Mouse (Mus musculus) left cerebral cortex, adult 2 months (tissue): ENCODE results near the gene Galk1. TPM values are rescaled to one million over a fixed set of nuclear protein-coding genes. Genes with fewer than 3 reads are reported as not detected.
"Not testable (repeated sequence)": the region's sequence is repeated elsewhere in the genome, so short reads cannot be mapped to it uniquely, and the experiment has no call there.

ENCODE experiments used
- DNase-seq, 2 experiments: peaks; one replicate each; pipeline ENCODE4 v3.0.0; 2021 to 2022; ENCODE audit warnings: low spot score in 2 of 2, mixed read lengths in 1 of 2; ENCODE audit errors: extremely low spot score in 1 of 2
- H3K27ac ChIP-seq: fragments of 200-600 bp; 2 replicates; pipeline ENCODE4 v1.8.1; 2022
- H3K4me3 ChIP-seq: fragments of 200-600 bp; 2 replicates; pipeline ENCODE4 v1.8.1; 2022
- CTCF ChIP-seq: fragments of 200-600 bp; IDR thresholded peaks from 2 replicates; pipeline ENCODE4 v1.8.1; 2022; ENCODE audit warnings: antibody characterized with exemption, mild to moderate bottlenecking, moderate library complexity
- intact Hi-C: fragments of 180-260 bp; cut with DNase I; formaldehyde crosslinking; loops from one replicate; pipeline ENCODE4 v1.15.1; 2025
- total RNA-seq, 2 experiments: library from RNA; stranded (reverse); gene quantifications; 2 replicates each; pipeline ENCODE4 v1.2.3; 2021

The Galk1 gene
- total RNA-seq, 2 experiments from 2014 or later: 13.3 to 13.9 TPM

DNA sequence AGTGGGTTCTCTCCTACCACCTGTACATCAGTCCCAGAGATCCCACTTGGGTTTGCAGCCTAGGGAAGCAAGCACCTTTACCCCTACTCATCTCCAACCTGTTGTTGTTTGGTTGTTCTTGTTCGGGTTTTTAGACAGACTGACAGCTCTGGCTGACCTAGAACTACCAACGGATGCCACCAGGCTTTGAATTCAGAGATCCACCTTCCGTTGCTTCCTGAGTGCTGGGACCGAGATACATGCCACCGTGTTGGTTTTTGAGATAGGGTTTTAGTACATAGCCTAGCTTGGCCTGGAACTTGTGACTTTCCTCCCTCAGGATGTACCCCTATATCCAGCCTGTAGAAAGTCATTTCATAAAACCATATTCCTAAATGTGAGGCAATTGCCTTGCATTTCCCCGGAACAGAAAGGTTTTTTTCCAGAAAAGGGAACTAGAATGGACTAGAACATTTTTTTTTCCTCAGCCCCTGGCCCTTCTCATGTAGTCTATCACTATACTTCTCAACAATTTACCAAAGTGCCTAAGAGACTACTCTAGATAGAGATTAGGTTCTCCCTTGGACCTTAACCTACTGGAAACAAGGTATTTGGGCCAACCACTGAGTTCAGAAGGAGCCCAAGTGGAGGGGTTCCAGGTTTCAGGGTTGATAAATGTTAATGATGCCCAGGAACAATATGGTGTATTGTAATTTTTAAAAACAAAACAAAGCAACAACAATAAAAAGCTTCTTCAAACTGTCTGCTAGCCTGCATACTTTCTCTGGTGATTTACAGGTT, 16.8 kb upstream of the Galk1 start:
- Histone ChIP-seq H3K27ac (peak overlapping the region; percentile 100), H3K4me3 (peak overlapping the region; percentile 72)
- no peak for DNase-seq
- no peak for TF ChIP-seq CTCF
- intact Hi-C loops: no loop called here

DNA sequence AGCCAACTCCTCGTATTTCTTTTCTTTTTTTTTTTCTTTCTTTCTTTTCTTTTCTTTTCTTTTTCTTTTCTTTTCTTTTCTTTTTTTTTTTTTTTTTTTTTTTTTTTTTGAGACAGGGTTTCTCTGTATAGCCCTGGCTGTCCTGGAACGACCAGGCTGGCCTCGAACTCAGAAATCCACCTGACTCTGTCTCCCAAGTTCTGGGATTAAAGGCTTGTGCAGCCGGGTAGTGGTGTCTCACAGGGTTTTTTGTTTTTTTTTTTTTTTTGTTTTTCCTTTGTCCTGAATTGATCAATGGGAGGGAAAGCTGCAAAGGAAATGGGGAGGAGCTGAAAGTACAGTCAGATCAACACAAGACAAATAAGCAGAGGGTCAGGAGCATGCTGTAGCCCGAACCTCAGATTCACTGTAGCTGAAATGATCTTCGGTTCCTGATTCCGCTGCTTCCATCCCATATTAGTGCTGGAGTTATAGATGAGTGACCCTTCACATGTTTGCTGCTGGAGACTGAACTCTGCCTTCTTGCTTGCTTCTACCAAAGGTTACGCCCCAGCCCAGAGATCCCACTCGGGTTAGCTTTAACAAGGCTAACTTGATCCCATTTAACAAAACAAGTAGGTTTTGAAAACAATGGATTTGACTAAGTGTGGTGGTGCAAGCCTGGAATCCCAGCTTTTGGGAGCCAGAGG, 15.8 kb upstream of the Galk1 start:
- no peak for TF ChIP-seq CTCF
- Histone ChIP-seq H3K27ac (no peak overlapping the region), H3K4me3 (no peak overlapping the region)
- no peak for DNase-seq
- intact Hi-C loops: no loop called here

DNA sequence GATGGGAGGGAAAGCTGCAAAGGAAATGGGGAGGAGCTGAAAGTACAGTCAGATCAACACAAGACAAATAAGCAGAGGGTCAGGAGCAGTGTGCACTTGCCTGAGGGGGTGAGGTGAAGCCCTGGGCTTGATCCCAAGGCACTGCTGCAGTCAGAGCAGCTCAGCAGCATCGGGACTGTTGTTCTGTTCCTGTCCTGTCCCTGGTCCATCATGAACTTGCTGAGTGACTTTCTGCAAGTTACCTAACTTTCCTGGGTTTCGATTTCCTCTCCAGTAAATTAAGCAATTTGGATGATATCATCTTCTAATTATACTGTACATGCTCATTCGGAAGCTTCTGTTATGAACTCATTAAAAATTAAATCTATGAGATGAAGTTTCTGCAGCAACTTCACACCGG, 15.2 kb upstream of the Galk1 start, which contains the start of gene H3f3b:
H3f3b (minus strand) TSS at position 207 of the 400 bp plus-strand sequence.
- intact Hi-C loops: no loop called here
- TF ChIP-seq CTCF: no peak
- H3K4me3 ChIP-seq: no peak within 1 kb of the TSS

DNA sequence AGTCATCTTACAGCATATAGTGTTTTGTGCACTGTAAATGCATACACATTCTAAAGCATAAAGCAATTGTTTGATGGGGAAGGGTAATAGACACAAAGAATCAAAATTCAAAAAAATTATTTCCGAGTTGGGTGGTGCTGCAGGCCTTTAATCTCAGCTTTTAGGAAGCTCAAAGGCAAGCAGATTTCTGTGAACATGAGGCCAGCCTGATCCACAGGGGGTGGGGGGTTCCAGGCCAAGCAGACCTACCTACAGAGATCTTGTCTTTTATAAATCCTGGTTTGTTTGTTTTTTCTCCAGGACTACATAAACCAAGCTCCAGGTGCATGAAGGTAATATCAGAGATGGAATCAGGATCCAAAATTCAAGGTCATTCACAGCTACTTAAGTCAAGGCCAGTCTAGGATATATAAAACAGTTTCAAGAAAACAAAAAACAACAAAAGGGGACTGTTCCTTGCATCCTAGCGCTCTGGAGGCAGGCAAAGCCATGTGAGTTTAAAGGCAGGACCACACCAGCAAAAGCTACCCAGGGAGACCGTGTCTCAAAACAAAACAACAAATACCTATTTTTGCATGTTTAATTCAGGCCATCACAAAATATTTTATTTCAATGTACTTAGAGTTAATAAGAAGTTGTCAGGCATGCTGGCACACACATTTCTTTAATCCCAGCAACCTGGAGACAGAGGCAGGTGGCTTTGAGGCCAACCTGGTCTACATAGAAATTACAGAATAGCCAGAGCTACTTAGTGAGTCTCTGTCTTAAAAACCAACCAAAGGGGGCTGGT, 12.7 kb upstream of the Galk1 start:
- no peak for DNase-seq
- H3K27ac ChIP-seq: peak overlapping the region; percentile 63
- intact Hi-C loops: no loop called here
- no peak for TF ChIP-seq CTCF
- H3K4me3 ChIP-seq: no peak overlapping the region

More for the DNA sequence above, 15.2 kb upstream of the Galk1 start, which contains the start of gene H3f3b:
- H3K27ac ChIP-seq: no peak within 1 kb of the TSS
- no peak for DNase-seq

DNA sequence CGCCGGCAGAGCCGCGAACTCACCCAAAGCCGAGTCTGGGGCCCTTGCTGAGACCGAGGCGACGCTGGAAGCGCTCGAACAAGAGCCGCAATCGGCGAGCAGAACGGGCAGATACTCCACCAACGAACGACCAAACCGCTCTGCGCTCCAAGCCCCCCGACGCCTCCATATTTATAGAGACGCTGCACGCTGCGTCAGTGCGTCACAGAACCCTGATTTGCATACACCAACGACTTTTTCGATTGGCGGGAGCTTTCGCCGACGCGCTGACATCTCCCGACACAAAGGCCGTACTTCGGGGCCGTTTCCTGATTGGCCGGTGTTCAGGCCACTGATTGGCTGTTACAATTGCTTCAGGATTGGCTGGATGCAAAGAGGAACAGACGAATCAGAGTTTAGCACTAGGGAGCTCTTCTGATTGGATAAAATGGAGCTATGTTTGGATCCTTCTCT, 11.9 kb upstream of the Galk1 start:
- intact Hi-C loops: loop anchor here (1.0 to 5.0 kb wide), 2 partner anchors 62 to 108 kb away; partner anchors contain the start of genes Trim65 and Wbp2
- H3K27ac ChIP-seq: peak overlapping the region; percentile 100
- peak; percentile 92 to 96 for DNase-seq
- peak overlapping the region; percentile 90 for H3K4me3 ChIP-seq
- TF ChIP-seq CTCF: no peak

DNA sequence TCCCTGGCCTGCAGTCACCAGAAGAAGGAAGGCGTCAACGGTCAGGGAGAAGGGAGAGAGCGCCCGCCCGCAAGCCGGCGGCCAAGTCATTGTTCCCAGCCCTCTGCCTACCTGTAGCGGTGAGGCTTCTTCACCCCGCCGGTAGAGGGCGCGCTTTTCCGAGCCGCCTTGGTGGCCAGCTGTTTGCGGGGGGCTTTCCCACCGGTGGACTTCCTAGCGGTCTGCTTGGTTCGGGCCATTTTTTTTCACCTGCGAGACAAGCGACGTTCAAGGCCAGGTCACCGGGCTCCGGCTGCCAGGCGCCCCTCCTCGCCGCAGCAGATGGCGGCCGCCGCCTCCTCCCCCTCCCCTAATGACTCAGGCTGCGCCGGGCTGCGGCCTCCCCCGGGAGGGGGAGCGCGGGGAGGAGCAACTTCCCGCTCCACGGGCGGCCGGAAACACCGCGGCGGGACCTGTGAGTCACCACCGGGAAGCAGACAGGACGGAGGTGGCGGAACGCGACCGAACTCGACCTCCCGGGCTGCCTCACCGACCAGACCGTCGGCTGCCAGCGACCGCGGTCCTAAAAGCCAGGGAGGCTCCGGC, 11.3 kb upstream of the Galk1 start:
- Histone ChIP-seq H3K4me3 (peak overlapping the region; percentile 90), H3K27ac (peak overlapping the region; percentile 100)
- intact Hi-C loops: loop anchor here (1.0 to 5.0 kb wide), 2 partner anchors 62 to 108 kb away; partner anchors contain the start of genes Trim65 and Wbp2
- TF ChIP-seq CTCF: peak; percentile 83
- peak; percentile 82 to 83 for DNase-seq

DNA sequence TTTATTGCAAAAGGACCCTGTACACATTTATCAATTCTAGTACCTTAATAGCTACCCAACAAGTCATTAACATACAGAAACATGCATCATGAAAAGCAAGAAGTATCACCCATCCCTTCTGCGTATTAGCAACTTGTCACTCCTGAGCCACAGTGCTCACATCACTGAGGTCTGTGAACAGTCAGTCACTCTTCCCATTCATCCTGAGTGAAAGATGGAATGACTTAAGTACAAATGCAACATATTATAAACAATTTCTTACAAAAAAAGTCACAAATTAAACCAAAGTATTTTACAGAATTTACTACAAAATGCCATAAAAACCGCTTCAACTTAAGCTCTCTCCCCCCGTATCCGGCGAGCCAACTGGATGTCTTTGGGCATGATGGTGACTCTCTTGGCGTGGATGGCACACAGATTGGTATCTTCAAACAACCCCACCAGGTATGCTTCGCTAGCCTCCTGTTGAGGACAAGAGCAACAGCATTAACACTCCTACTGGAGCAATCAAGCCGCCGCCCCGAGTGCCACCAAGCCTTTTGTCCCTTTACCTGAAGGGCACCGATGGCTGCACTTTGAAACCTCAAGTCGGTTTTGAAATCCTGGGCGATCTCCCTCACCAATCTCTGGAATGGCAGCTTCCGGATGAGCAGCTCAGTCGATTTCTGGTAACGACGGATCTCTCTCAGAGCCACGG, 10.7 kb upstream of the Galk1 start:
- DNase-seq: not testable (repeated sequence)
- intact Hi-C loops: loop anchor here (5.0 kb wide), 1 partner anchor 109 kb away; the partner anchor contains the start of gene Trim65

DNA sequence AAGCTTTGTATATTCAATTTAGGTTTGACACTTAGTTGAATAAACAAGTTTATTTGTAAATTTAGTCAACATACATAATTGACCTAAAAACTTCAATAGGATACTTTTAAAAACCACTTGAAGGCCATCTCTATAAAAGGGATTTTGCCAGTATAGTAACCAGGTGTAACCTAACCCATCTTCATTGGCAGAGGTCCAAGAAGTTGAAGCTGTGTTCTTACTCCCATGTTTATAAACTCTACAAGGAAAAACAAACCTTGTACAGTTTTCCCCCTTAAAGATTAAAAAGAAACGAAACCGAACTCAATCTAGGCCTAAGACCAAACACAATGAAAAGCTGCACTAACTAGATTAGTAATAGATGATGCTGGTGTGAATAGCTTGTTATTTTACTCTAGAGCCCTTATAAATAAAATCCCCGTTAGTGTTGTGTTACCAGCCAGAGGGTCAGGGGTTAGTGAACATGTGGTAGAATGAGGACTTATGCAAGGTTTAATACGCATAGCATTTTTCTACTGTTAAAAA, 9.8 kb upstream of the Galk1 start:
- no peak for TF ChIP-seq CTCF
- H3K27ac ChIP-seq: no peak overlapping the region
- DNase-seq: no peak
- H3K4me3 ChIP-seq: peak overlapping the region; percentile 46
- intact Hi-C loops: loop anchor here (5.0 kb wide), 1 partner anchor 110 kb away; the partner anchor contains the start of gene Trim65

More for the DNA sequence above, 10.7 kb upstream of the Galk1 start:
- H3K27ac ChIP-seq: peak overlapping the region; percentile 100
- H3K4me3 ChIP-seq: peak overlapping the region; percentile 90

DNA sequence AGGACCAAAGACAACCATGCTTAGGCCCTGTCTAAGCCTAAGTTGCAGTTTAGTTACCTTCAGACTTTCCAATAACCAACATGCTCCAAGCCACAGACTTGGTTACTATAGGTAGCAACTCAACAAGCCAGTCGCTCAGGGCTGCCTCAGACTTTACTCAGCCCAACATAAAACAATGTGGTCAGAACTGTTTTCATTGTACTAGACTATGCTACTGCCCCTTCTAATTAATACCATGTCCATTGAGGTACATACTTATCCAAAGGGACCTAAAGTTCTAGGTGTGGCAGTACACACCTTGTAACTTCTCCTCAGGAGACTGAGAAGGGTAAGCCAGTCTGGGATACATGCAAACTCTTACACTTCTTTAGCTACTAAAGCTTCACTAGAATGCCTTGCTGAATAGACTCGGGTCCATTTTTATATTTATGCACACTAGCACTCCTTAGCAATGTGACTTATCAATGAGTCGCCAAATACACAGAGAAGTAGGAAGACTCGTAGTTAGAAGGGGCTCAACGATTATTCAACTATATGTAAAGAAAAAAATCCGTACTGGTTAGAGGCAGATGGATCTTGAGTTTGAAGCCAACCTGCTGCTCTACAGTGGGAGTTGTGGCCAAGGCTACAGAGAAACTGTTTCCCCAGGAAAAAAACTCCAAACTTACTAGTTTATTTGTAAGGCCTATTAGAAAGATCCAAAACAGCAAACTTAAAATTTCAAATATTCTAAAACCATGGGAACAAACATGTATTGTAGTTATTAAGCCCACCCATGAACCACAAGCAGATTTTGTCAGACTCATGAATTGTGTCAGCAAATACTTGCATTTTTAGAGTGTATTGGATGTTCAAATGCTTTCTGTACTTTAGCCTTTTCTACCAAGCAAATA, 9.1 kb upstream of the Galk1 start:
- no peak for TF ChIP-seq CTCF
- peak overlapping the region; percentile 46 for H3K4me3 ChIP-seq
- no peak for DNase-seq
- no peak overlapping the region for H3K27ac ChIP-seq
- intact Hi-C loops: loop anchor here (5.0 kb wide), 1 partner anchor 111 kb away; the partner anchor contains the start of gene Trim65
